11 mouse cellular contexts compared by ENCODE assay signal in genomic region chr11:62847655-62848191, GRCm38 (mm10). TPM values are rescaled to one million over a fixed set of nuclear protein-coding genes. Genes with fewer than 3 reads are reported as not detected.
DNase-seq lines count a peak whose midpoint lies in the region; ATAC-seq and TF ChIP-seq lines count a peak whose summit lies in the region.
"Had no signal": no experiment of that assay in that cellular context is flagged by ENCODE, and none has a peak within 500 bp of the region (broad histone marks: within the 10 kb centered on the region; RNA-seq: fewer than 3 reads in every experiment).

No protein-coding gene starts in this region.

- WGBS in hindbrain, embryonic 11.5 days = 58% methylated on average over 4 of the region's 4 CpGs
- WGBS in hindbrain, postnatal 0 days = 66% methylated on average over 4 of the region's 4 CpGs
- WGBS in embryonic facial prominence, embryonic 14.5 days = 24% methylated on average over 4 of the region's 4 CpGs

- in situ Hi-C loops in CH12.LX (cut with MboI; ENCODE audit: low pct_ligation_motif_present, low pct_unique_long_range_greater_than_20kb, low sequenced_read_pairs) = loop anchor here (5.0 kb wide), 1 partner anchor 90 kb away; no protein-coding TSS in a partner anchor

- H3K27ac ChIP-seq in hindbrain, embryonic 11.5 days (ENCODE audit: low read depth, low read length) = no peak overlapping the region
- H3K27ac ChIP-seq in hindbrain, postnatal 0 days = no peak overlapping the region
- H3K27ac ChIP-seq in CH12.LX (ENCODE audit: insufficient read depth, low read depth) = no peak overlapping the region
- H3K27ac ChIP-seq in embryonic facial prominence, embryonic 14.5 days (replicated peaks; ENCODE audit: low read depth, low read length) = peak overlapping the region; percentile 85
- H3K27ac ChIP-seq: liver, embryonic 13.5 days had no signal

- peak; percentile 5 for DNase-seq in hindbrain, embryonic 11.5 days (ENCODE audit: low spot score)
- DNase-seq in hindbrain, postnatal 0 days (ENCODE audit: low spot score) = no peak
- peak; percentile 9 for DNase-seq in CH12.LX (ENCODE audit: extremely low read depth)
- DNase-seq in embryonic facial prominence, embryonic 14.5 days (ENCODE audit: low spot score) = no peak
- no peak for DNase-seq in layer of hippocampus, adult 9-10 months (ENCODE audit: low spot score)
- DNase-seq: liver, embryonic 13.5 days had no signal

- no peak overlapping the region for H3K4me3 ChIP-seq in hindbrain, embryonic 11.5 days (ENCODE audit: low read depth, low read length)
- no peak overlapping the region for H3K4me3 ChIP-seq in hindbrain, postnatal 0 days (ENCODE audit: low read length)
- peak overlapping the region in 1 of 3 experiments; percentile 45 for H3K4me3 ChIP-seq in CH12.LX (replicated peaks in 1 of 3; ENCODE audit: low read depth in 2 of 3, low read length in 2 of 3, poor library complexity in 1 of 3)
- H3K4me3 ChIP-seq in embryonic facial prominence, embryonic 14.5 days (ENCODE audit: low read depth, low read length) = no peak overlapping the region

- no peaks in the 10 kb centered on the region for H3K79me2 ChIP-seq in CH12.LX (replicated peaks; ENCODE audit: control insufficient read depth, extremely low read depth, insufficient read depth, poor library complexity, severe bottlenecking)

- TF ChIP-seq POLR2A in CH12.LX (IDR thresholded peaks at IDR 0.05; ENCODE audit: low read depth, low read length) = no peak

- no peaks in the 10 kb centered on the region for H3K27me3 ChIP-seq in hindbrain, embryonic 11.5 days (ENCODE audit: control insufficient read depth, insufficient read depth, low read length)
- H3K27me3 ChIP-seq in hindbrain, postnatal 0 days (ENCODE audit: insufficient read depth, low read length) = no peaks in the 10 kb centered on the region
- no peaks in the 10 kb centered on the region for H3K27me3 ChIP-seq in CH12.LX (replicated peaks)
- no peaks in the 10 kb centered on the region for H3K27me3 ChIP-seq in embryonic facial prominence, embryonic 14.5 days (replicated peaks; ENCODE audit: control insufficient read depth, insufficient read depth, low read length)
- H3K27me3 ChIP-seq: liver, embryonic 13.5 days; neural tube, embryonic 15.5 days had no signal

- dilution Hi-C loops in CH12.LX (cut with MboI; ENCODE audit: extremely low pct_ligation_motif_present, extremely low pct_unique_long_range_greater_than_20kb, low sequenced_read_pairs) = no loop called here

- no peaks in the 10 kb centered on the region for H3K9me3 ChIP-seq in hindbrain, embryonic 11.5 days (ENCODE audit: control insufficient read depth, low read length)
- no peaks in the 10 kb centered on the region for H3K9me3 ChIP-seq in hindbrain, postnatal 0 days (ENCODE audit: low read length)
- no peaks in the 10 kb centered on the region for H3K9me3 ChIP-seq in CH12.LX (replicated peaks; ENCODE audit: low read length)
- H3K9me3 ChIP-seq in embryonic facial prominence, embryonic 14.5 days (ENCODE audit: control insufficient read depth, low read length) = no peaks in the 10 kb centered on the region
- H3K9me3 ChIP-seq: liver, embryonic 13.5 days; neural tube, embryonic 15.5 days had no signal

- no peaks in the 10 kb centered on the region for H3K4me1 ChIP-seq in hindbrain, embryonic 11.5 days (replicated peaks; ENCODE audit: control insufficient read depth, insufficient read depth, low read length)
- no peaks in the 10 kb centered on the region for H3K4me1 ChIP-seq in hindbrain, postnatal 0 days (ENCODE audit: insufficient read depth, low read length)
- peaks cover 2 to 11% of the 10 kb centered on the region in 2 experiments for H3K4me1 ChIP-seq in CH12.LX (ENCODE audit: control insufficient read depth in 1 of 2, insufficient read depth in 2 of 2)
- peaks cover 15% of the 10 kb centered on the region; the same call in 1 of the 2 replicates for H3K4me1 ChIP-seq in embryonic facial prominence, embryonic 14.5 days (ENCODE audit: control insufficient read depth, insufficient read depth, low read length)

- H3K4me2 ChIP-seq in hindbrain, embryonic 11.5 days (replicated peaks; ENCODE audit: low read depth, low read length) = no peak overlapping the region
- no peak overlapping the region for H3K4me2 ChIP-seq in hindbrain, postnatal 0 days (ENCODE audit: low read depth, low read length)
- H3K4me2 ChIP-seq in CH12.LX (ENCODE audit: insufficient read depth, low read depth, poor library complexity, severe bottlenecking) = 0 out of 2 replicates have a peak overlapping the region, but pooled peaks have one; percentile 52
- H3K4me2 ChIP-seq in embryonic facial prominence, embryonic 14.5 days (ENCODE audit: low read depth, low read length) = peak overlapping the region; percentile 51

- no peak overlapping the region for H3K9ac ChIP-seq in hindbrain, embryonic 11.5 days (ENCODE audit: low read depth, low read length)
- no peak overlapping the region for H3K9ac ChIP-seq in hindbrain, postnatal 0 days (replicated peaks; ENCODE audit: low read length)
- no peak overlapping the region for H3K9ac ChIP-seq in CH12.LX (ENCODE audit: insufficient read depth, low read depth)
- H3K9ac ChIP-seq in embryonic facial prominence, embryonic 14.5 days (ENCODE audit: low read depth, low read length) = no peak overlapping the region
- H3K9ac ChIP-seq: forebrain, postnatal 0 days; liver, embryonic 13.5 days; neural tube, embryonic 15.5 days had no signal

- no peak for TF ChIP-seq EP300 in CH12.LX (IDR thresholded peaks at IDR 0.05; ENCODE audit: low read length)

- TF ChIP-seq CTCF in hindbrain, postnatal 0 days (IDR thresholded peaks at IDR 0.05; ENCODE audit: low read depth) = no peak
- TF ChIP-seq CTCF in CH12.LX (conservative IDR thresholded peaks at IDR 0.05 in 1 of 2, IDR thresholded peaks at IDR 0.05 in 1 of 2; ENCODE audit: low read depth in 2 of 2, low read length in 2 of 2) = no peak

- no peak for TF ChIP-seq RAD21 in CH12.LX (IDR thresholded peaks at IDR 0.05; ENCODE audit: low read depth, low read length)

- no peak for ATAC-seq in hindbrain, embryonic 11.5 days (ENCODE audit: low FRiP score)
- ATAC-seq in hindbrain, postnatal 0 days = no peak
- no peak for ATAC-seq in embryonic facial prominence, embryonic 14.5 days (ENCODE audit: low read depth)
- ATAC-seq in monocyte, adult 5-6 weeks (replicated peaks; ENCODE audit: insufficient number of reproducible peaks, low FRiP score, low TSS enrichment, poor library complexity, severe bottlenecking) = peak; percentile 37; the same call in 1 of the 2 replicates
- ATAC-seq in erythroid progenitor cell, adult 5-6 weeks (replicated peaks; ENCODE audit: low FRiP score, poor library complexity, severe bottlenecking) = no peak
- no peak for ATAC-seq in activated CD4-positive, CD25-positive, alpha-beta regulatory T cell, adult 4 months
- ATAC-seq: forebrain, postnatal 0 days had no signal

- no peaks in the 10 kb centered on the region for H3K36me3 ChIP-seq in hindbrain, embryonic 11.5 days (ENCODE audit: control insufficient read depth, insufficient read depth, low read length)
- H3K36me3 ChIP-seq in hindbrain, postnatal 0 days (ENCODE audit: insufficient read depth, low read length) = no peaks in the 10 kb centered on the region
- no peaks in the 10 kb centered on the region for H3K36me3 ChIP-seq in CH12.LX (replicated peaks in 1 of 2; ENCODE audit: control insufficient read depth in 1 of 2, insufficient read depth in 1 of 2, low read length in 1 of 2)
- H3K36me3 ChIP-seq in embryonic facial prominence, embryonic 14.5 days (ENCODE audit: control insufficient read depth, insufficient read depth, low read length) = no peaks in the 10 kb centered on the region
- H3K36me3 ChIP-seq: liver, embryonic 13.5 days; neural tube, embryonic 15.5 days had no signal

RNA-seq across cellular contexts. Expression of gene Fbxw10, which starts 0.9 kb away (rescaled TPM):
- 0.49 and 0.65 TPM in 2 replicates for polyA plus RNA-seq in hindbrain, embryonic 11.5 days (2014; fragmentation: Nextera tagmentation; extraction: Ambion mirVana)
- 0.36 and 0.37 TPM in 2 replicates for total RNA-seq in hindbrain, postnatal 0 days (2014; rRNA removed)
- polyA plus RNA-seq in hindbrain, postnatal 0 days (2015; fragmentation: Nextera tagmentation; extraction: Ambion mirVana) = 0.36 and 0.82 TPM in 2 replicates
- total RNA-seq in CH12.LX (2012; rRNA removed) (0.50 and 0.59 TPM in 2 replicates), CH12.LX (2014; rRNA removed) (0.78 and 0.88 TPM in 2 replicates)
- 0.87 and 1.4 TPM in 2 replicates for polyA plus RNA-seq in CH12.LX (2012; ENCODE audit: insufficient read length, low read depth)
- polyA plus RNA-seq in embryonic facial prominence, embryonic 14.5 days (2014; fragmentation: Nextera tagmentation; extraction: Ambion mirVana) = 0.60 and 0.62 TPM in 2 replicates
- 0.75 to 2.6 TPM (median 2.5 TPM) in 3 replicates for total RNA-seq in monocyte, adult 5-6 weeks (2017)
- total RNA-seq in erythroid progenitor cell, adult 5-6 weeks (2015; ENCODE audit: low replicate concordance) = 0.72 TPM in 1 of 2 replicates, not detected in the other
- total RNA-seq in erythroid progenitor cell, adult 5-6 weeks (2017; ENCODE audit: low replicate concordance) = 0.13 TPM in 1 of 2 replicates, not detected in the other
- polyA plus RNA-seq in activated CD4-positive, CD25-positive, alpha-beta regulatory T cell, adult 4 months (2017; shearing (Covaris generic)) = 1 to 10 TPM; 3.5 to 9.7 TPM

RNA-seq across cellular contexts. Expression of gene Trim16, which starts 27.7 kb away (rescaled TPM):
- polyA plus RNA-seq in hindbrain, embryonic 11.5 days (2014; fragmentation: Nextera tagmentation; extraction: Ambion mirVana) = 5.3 and 6.4 TPM in 2 replicates
- 5.2 and 7.2 TPM in 2 replicates for total RNA-seq in hindbrain, postnatal 0 days (2014; rRNA removed)
- 5.5 and 6.1 TPM in 2 replicates for polyA plus RNA-seq in hindbrain, postnatal 0 days (2015; fragmentation: Nextera tagmentation; extraction: Ambion mirVana)
- total RNA-seq in CH12.LX (2012; rRNA removed) = not detected in 2 replicates
- not detected in 2 replicates for total RNA-seq in CH12.LX (2014; rRNA removed)
- polyA plus RNA-seq in CH12.LX (2012; ENCODE audit: insufficient read length, low read depth) = 0.12 TPM in 1 of 2 replicates, not detected in the other
- polyA plus RNA-seq in embryonic facial prominence, embryonic 14.5 days (2014; fragmentation: Nextera tagmentation; extraction: Ambion mirVana) = 14.3 and 16.5 TPM in 2 replicates
- 5.9 to 8.1 TPM (median 7.3 TPM) in 3 replicates for total RNA-seq in monocyte, adult 5-6 weeks (2017)
- total RNA-seq in erythroid progenitor cell, adult 5-6 weeks (2015; ENCODE audit: low replicate concordance) = 3.4 and 7.2 TPM in 2 replicates
- 3.2 and 5.1 TPM in 2 replicates for total RNA-seq in erythroid progenitor cell, adult 5-6 weeks (2017; ENCODE audit: low replicate concordance)
- 1 to 10 TPM; 2.5 to 7.1 TPM for polyA plus RNA-seq in activated CD4-positive, CD25-positive, alpha-beta regulatory T cell, adult 4 months (2017; shearing (Covaris generic))

RNA-seq across cellular contexts. Expression of gene Tvp23b, which starts 31.5 kb away (rescaled TPM):
- polyA plus RNA-seq in hindbrain, embryonic 11.5 days (2014; fragmentation: Nextera tagmentation; extraction: Ambion mirVana) = 41.7 and 53.0 TPM in 2 replicates
- total RNA-seq in hindbrain, postnatal 0 days (2014; rRNA removed) = 26.7 and 27.5 TPM in 2 replicates
- polyA plus RNA-seq in hindbrain, postnatal 0 days (2015; fragmentation: Nextera tagmentation; extraction: Ambion mirVana) = 41.5 and 42.6 TPM in 2 replicates
- total RNA-seq in CH12.LX (2012; rRNA removed) = 57.7 and 62.2 TPM in 2 replicates
- total RNA-seq in CH12.LX (2014; rRNA removed) = 68.7 and 71.2 TPM in 2 replicates
- 39.6 and 40.9 TPM in 2 replicates for polyA plus RNA-seq in CH12.LX (2012; ENCODE audit: insufficient read length, low read depth)
- 74.2 and 82.0 TPM in 2 replicates for polyA plus RNA-seq in embryonic facial prominence, embryonic 14.5 days (2014; fragmentation: Nextera tagmentation; extraction: Ambion mirVana)
- total RNA-seq in monocyte, adult 5-6 weeks (2017) = 23.5 to 32.7 TPM (median 30.7 TPM) in 3 replicates
- total RNA-seq in erythroid progenitor cell, adult 5-6 weeks (2015; ENCODE audit: low replicate concordance) = 3.2 and 8.0 TPM in 2 replicates
- 2.2 and 5.9 TPM in 2 replicates for total RNA-seq in erythroid progenitor cell, adult 5-6 weeks (2017; ENCODE audit: low replicate concordance)
- polyA plus RNA-seq in activated CD4-positive, CD25-positive, alpha-beta regulatory T cell, adult 4 months (2017; shearing (Covaris generic)) = 10 to 100 TPM; 51.3 to 60.7 TPM

RNA-seq across cellular contexts. Expression of gene Zfp286, which starts 58.5 kb away (rescaled TPM):
- 27.4 and 31.1 TPM in 2 replicates for polyA plus RNA-seq in hindbrain, embryonic 11.5 days (2014; fragmentation: Nextera tagmentation; extraction: Ambion mirVana)
- total RNA-seq in hindbrain, postnatal 0 days (2014; rRNA removed) = 13.7 and 18.3 TPM in 2 replicates
- 14.8 and 17.8 TPM in 2 replicates for polyA plus RNA-seq in hindbrain, postnatal 0 days (2015; fragmentation: Nextera tagmentation; extraction: Ambion mirVana)
- total RNA-seq in CH12.LX (2012; rRNA removed) (not detected in 2 replicates), CH12.LX (2014; rRNA removed) (not detected in 2 replicates)
- polyA plus RNA-seq in CH12.LX (2012; ENCODE audit: insufficient read length, low read depth) = not detected in 2 replicates
- 17.8 and 26.7 TPM in 2 replicates for polyA plus RNA-seq in embryonic facial prominence, embryonic 14.5 days (2014; fragmentation: Nextera tagmentation; extraction: Ambion mirVana)
- 3.0 TPM in 1 of 3 replicates, not detected in the others for total RNA-seq in monocyte, adult 5-6 weeks (2017)
- total RNA-seq in erythroid progenitor cell, adult 5-6 weeks (2015; ENCODE audit: low replicate concordance) = not detected in 2 replicates
- total RNA-seq in erythroid progenitor cell, adult 5-6 weeks (2017; ENCODE audit: low replicate concordance) = not detected in 2 replicates
- 1 to 10 TPM; 1.5 to 2.7 TPM for polyA plus RNA-seq in activated CD4-positive, CD25-positive, alpha-beta regulatory T cell, adult 4 months (2017; shearing (Covaris generic))

Comparison
In these comparisons a context has a peak if more than half of its experiments do, and no peak if none do; other contexts are left out.
1. DNase-seq: peak in hindbrain, embryonic 11.5 days (single experiment) and CH12.LX (single experiment); none in hindbrain, postnatal 0 days (single experiment), embryonic facial prominence, embryonic 14.5 days (single experiment) and layer of hippocampus, adult 9-10 months (single experiment).
2. H3K4me2 ChIP-seq: peak in CH12.LX (single experiment) and embryonic facial prominence, embryonic 14.5 days (single experiment); none in hindbrain, embryonic 11.5 days (single experiment) and hindbrain, postnatal 0 days (single experiment).